Mouse (Mus musculus) cortical plate, adult 2 months (tissue): Measurements from ENCODE around the gene Ckap2l. TPM values are rescaled to one million over a fixed set of nuclear protein-coding genes. Genes with fewer than 3 reads are reported as not detected.

ENCODE experiments used
- H3K27ac ChIP-seq: fragments of 200-500 bp; 2 replicates; pipeline ENCODE4 v1.5.1; 2012; ENCODE audit warnings: low read length, control low read depth, inconsistent platforms; ENCODE audit not compliant: insufficient read depth
- H3K4me1 ChIP-seq: fragments of 200-500 bp; 2 replicates; pipeline ENCODE4 v1.6.1; 2011; ENCODE audit warnings: low read length; ENCODE audit not compliant: control insufficient read depth, insufficient read depth
- H3K4me3 ChIP-seq: fragments of 200-500 bp; 2 replicates; pipeline ENCODE4 v1.5.1; 2011; ENCODE audit warnings: mild to moderate bottlenecking, low read length, control low read depth; ENCODE audit not compliant: insufficient read depth
- CTCF ChIP-seq: fragments of 200-500 bp; IDR thresholded peaks from 2 replicates; pipeline ENCODE4 v1.5.1; 2011; ENCODE audit warnings: mild to moderate bottlenecking, control low read depth, low read length; ENCODE audit not compliant: insufficient read depth; ENCODE audit errors: extremely low read depth
- POLR2A ChIP-seq: fragments of 200-500 bp; IDR thresholded peaks from 2 replicates; pipeline ENCODE4 v1.6.1; 2011; ENCODE audit warnings: mild to moderate bottlenecking, low read length, control low read depth; ENCODE audit not compliant: insufficient read depth; ENCODE audit errors: extremely low read depth
- polyA plus RNA-seq: library from polyadenylated mRNA; depleted of rRNA; stranded (reverse); fragments of >200 nt; gene quantifications from 2 replicates; pipeline ENCODE4 v1.2.3, GENCODE M21; 2012; rRNA removed

The Ckap2l gene
- polyA plus RNA-seq, 1 experiment: 0.50 TPM

DNA sequence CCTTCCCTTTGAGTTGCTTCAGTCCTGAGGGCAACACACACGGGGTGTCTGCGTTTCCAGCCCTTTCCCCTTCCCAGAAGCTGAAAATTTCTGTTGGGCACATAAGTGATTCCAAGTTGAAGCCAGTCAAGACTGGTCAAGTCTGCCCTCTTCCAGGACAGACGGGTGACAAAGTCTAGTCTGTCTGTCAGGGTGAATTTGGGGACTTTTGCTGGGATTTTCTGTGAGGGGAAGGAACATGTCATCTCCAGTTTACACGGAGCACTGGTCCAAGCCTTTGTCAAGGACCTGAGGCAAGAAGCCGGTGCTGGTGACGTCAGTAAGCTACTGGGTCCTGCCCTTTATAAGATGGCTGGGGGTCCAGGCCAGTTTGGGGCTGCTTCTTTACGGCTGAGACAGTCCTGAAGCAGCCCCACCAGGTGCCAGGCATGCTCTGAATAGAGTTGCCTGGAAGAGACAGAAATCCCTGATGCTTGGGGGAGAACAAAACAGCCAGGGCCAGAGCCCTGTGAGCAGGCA, 69.9 kb downstream of the Ckap2l start:
- Histone ChIP-seq H3K4me1 (no peaks in the 10 kb centered on the region), H3K4me3 (no peak overlapping the region), H3K27ac (no peak overlapping the region)
- no peak for TF ChIP-seq CTCF
- TF ChIP-seq POLR2A: no peak

- TF ChIP-seq CTCF: no peak
- H3K4me1 ChIP-seq: no peaks in the 10 kb centered on the region
- H3K27ac ChIP-seq: no peak overlapping the region
- H3K4me3 ChIP-seq: no peak overlapping the region
Measured at GRCm38 (mm10) chr2:129226296-129226851, 70.6 kb downstream of the Ckap2l start.

DNA sequence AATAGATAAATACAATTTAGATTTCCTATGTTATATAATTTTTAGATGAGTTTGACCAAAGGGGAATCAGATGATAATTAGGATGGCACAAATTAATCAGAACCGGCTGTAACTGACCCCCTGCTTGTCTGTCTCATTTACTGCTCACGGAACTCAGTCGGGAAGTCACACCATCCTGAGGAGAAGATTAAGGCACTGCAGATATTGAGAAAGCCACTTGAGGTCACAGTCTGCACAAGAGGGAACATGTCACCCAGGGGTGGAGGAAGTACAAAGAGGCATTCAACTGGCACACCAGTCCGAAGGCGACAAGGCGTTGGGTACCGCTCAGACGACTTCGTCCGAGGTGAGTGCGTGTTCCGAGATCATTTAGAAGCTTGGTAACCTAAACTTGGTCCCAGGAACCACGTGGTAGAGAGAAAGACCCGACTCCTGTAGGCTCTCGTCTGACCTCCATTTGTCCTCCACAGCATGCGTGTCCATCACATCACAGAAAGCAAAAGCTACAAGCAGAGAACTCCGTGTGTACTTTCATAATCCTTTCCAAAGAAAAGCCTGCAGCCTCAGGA, 71.7 kb downstream of the Ckap2l start:
- Histone ChIP-seq H3K4me1 (no peaks in the 10 kb centered on the region), H3K27ac (no peak overlapping the region), H3K4me3 (no peak overlapping the region)
- TF ChIP-seq POLR2A: no peak
- TF ChIP-seq CTCF: no peak

- Histone ChIP-seq H3K27ac (no peak overlapping the region), H3K4me1 (no peaks in the 10 kb centered on the region), H3K4me3 (no peak overlapping the region)
- no peak for TF ChIP-seq CTCF
- no peak for TF ChIP-seq POLR2A
Measured at GRCm38 (mm10) chr2:129224178-129224577, 72.8 kb downstream of the Ckap2l start.

DNA sequence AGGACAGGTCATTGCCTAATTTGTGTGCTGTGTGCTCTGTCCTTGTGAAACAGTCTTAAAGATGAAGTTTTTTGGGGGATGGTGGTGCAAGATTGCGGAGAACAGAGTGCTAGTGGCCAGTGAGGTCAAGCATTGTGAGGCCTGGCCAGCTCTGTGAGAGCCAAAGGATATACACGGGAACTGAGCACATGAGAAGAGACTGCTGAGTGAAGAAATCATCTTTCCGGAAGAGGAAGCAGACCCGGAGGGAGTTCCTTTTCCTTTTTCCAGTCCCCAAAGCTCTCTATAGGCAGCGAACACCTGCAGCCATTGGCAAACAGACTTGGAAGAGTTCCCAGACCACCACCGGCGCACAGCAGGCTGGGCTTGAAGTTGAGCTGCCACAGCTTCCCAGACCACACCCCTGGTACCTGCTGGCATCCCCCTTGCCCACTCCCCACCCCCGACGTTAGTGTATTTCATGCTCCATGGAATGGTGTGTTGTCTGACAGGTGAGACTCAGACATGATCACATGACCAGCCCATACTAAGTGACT, 75.8 kb downstream of the Ckap2l start:
- Histone ChIP-seq H3K4me1 (peaks cover 2% of the 10 kb centered on the region), H3K4me3 (no peak overlapping the region), H3K27ac (no peak overlapping the region)
- TF ChIP-seq POLR2A (no peak), CTCF (no peak)

DNA sequence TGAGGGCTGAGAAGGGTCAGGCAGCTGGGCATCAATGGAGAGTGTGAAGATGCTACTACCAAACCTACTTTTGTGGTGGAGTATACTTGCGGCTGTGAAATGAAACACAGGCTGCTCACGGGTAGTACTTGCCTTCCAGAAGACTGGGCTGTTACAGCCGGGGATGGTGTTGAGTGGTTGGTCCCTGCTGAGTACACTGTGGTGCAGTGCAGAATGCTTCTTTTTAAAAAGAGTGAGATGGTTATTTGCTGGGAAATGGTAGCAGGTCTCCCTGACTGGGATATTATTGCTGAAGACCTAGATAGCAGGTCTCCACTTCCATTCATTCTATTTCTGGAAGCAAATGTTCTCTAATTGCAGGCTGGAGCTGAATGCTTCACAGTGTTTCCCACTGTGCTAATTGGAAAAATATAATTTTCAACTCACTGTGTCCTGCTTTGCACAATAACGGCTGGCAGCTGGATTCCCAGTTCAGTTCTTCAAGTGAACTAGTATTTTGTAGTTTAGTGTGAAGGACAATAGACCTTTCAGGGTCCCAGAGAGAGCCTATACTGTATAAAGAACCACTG, 78.4 kb downstream of the Ckap2l start:
- Histone ChIP-seq H3K4me3 (no peak overlapping the region), H3K4me1 (peaks cover 2% of the 10 kb centered on the region), H3K27ac (no peak overlapping the region)
- TF ChIP-seq CTCF (no peak), POLR2A (no peak)

Other genes starting within 250 kb of the Ckap2l start
- 0.10 and 0.15 TPM in 2 replicates for gene Vinac1, start 249.0 kb downstream of the Ckap2l start, polyA plus RNA-seq
- gene Ttl, start 231.3 kb downstream of the Ckap2l start, polyA plus RNA-seq: 44.1 and 45.2 TPM in 2 replicates
- 27.8 and 32.1 TPM in 2 replicates for gene Polr1b, start 196.2 kb downstream of the Ckap2l start, polyA plus RNA-seq
- gene Chchd5, start 167.5 kb downstream of the Ckap2l start, polyA plus RNA-seq: 16.0 and 17.4 TPM in 2 replicates
- gene Slc20a1, start 98.4 kb downstream of the Ckap2l start, polyA plus RNA-seq: 141 and 153 TPM in 2 replicates
- gene Il1a, start 12.8 kb upstream of the Ckap2l start, polyA plus RNA-seq: 1.2 and 1.4 TPM in 2 replicates
- gene Il1b, start 73.9 kb upstream of the Ckap2l start, polyA plus RNA-seq: 0.46 and 0.91 TPM in 2 replicates
- gene F830045P16Rik, start 239.4 kb upstream of the Ckap2l start, polyA plus RNA-seq: 0.08 TPM in 1 of 2 replicates, not detected in the other